Mouse (Mus musculus) embryonic facial prominence, embryonic 11.5 days (tissue): ENCODE measurements around the gene Tcf7l1. TPM values are rescaled to one million over a fixed set of nuclear protein-coding genes. Genes with fewer than 3 reads are reported as not detected.

Source experiments
- ATAC-seq: fragments of 200-750 bp; cut with Nextera tagmentation; replicated peaks from 2 replicates; pipeline ENCODE4 v1.8.0; 2017; ENCODE audit warnings: low read depth; ENCODE audit not compliant: insufficient number of reproducible peaks, low FRiP score, low TSS enrichment
- DNase-seq: peaks from one replicate; pipeline ENCODE4 v3.0.0-alpha.2; 2015; ENCODE audit warnings: low spot score
- H3K27ac ChIP-seq: fragments of 300-500 bp; sonication (generic); replicated peaks from 2 replicates; pipeline ENCODE4 v1.5.1; 2014; ENCODE audit warnings: mild to moderate bottlenecking, low read depth, low read length, control low read depth
- H3K27me3 ChIP-seq: fragments of 300-500 bp; sonication (generic); 2 replicates; pipeline ENCODE4 v1.6.1; 2014; ENCODE audit warnings: mild to moderate bottlenecking, low read length, moderate library complexity, mixed read lengths; ENCODE audit not compliant: control insufficient read depth, insufficient read depth
- H3K36me3 ChIP-seq: fragments of 300-500 bp; sonication (generic); replicated peaks from 2 replicates; pipeline ENCODE4 v1.6.1; 2014; ENCODE audit warnings: low read depth, mild to moderate bottlenecking, low read length, moderate library complexity, mixed read lengths; ENCODE audit not compliant: control insufficient read depth, insufficient read depth
- H3K4me1 ChIP-seq: fragments of 300-500 bp; sonication (generic); 2 replicates; pipeline ENCODE4 v1.6.1; 2014; ENCODE audit warnings: low read length, mixed read lengths; ENCODE audit not compliant: control insufficient read depth, insufficient read depth
- H3K4me2 ChIP-seq: fragments of 300-500 bp; sonication (generic); 2 replicates; pipeline ENCODE4 v1.6.1; 2014; ENCODE audit warnings: low read depth, mild to moderate bottlenecking, control low read depth, low read length, moderate library complexity
- H3K4me3 ChIP-seq: fragments of 300-500 bp; sonication (generic); 2 replicates; pipeline ENCODE4 v1.5.1; 2014; ENCODE audit warnings: low read depth, low read length, control low read depth
- H3K9ac ChIP-seq: fragments of 300-500 bp; sonication (generic); replicated peaks from 2 replicates; pipeline ENCODE4 v1.6.1; 2014; ENCODE audit warnings: mild to moderate bottlenecking, control low read depth, low read length
- H3K9me3 ChIP-seq: fragments of 300-500 bp; sonication (generic); replicated peaks from 2 replicates; pipeline ENCODE4 v1.6.1; 2016; ENCODE audit warnings: mild to moderate bottlenecking, low read length, inconsistent platforms, mixed read lengths; ENCODE audit not compliant: control insufficient read depth
- WGBS: fragments of 180-500 bp; shearing (Covaris S2); extraction: QIAGEN DNeasy Blood & Tissue Kit; methylation state at CpG from one replicate; pipeline ENCODE4 v1.1.7; 2014; 5-methylcytosine and 5-hydroxymethylcytosine counted together
- polyA plus RNA-seq: library from polyadenylated mRNA; unstranded; fragments of >200 nt; fragmentation: Nextera tagmentation; extraction: Ambion mirVana; gene quantifications from 2 replicates; pipeline ENCODE4 v1.2.1, GENCODE M21; 2014

The Tcf7l1 gene
- polyA plus RNA-seq, 1 experiment from 2014 or later: 23.6 TPM

GRCm38 (mm10) chr6:72663000-72663399, 126.1 kb downstream of the Tcf7l1 start:
- Histone ChIP-seq H3K9me3 (no peaks in the 10 kb centered on the region), H3K27ac (peak overlapping the region; percentile 47; the same call in 1 of the 2 replicates), H3K4me3 (no peak overlapping the region), H3K4me1 (no peaks in the 10 kb centered on the region), H3K9ac (peak overlapping the region; percentile 13; the same call in 1 of the 2 replicates), H3K4me2 (no peak overlapping the region), H3K27me3 (no peaks in the 10 kb centered on the region), H3K36me3 (no peaks in the 10 kb centered on the region)
- DNase-seq (no peak), ATAC-seq (0 out of 2 replicates have a peak, but pooled peaks have one; percentile 41)
- WGBS: 0% methylated on average over 1 of the region's 1 CpGs

GRCm38 (mm10) chr6:72660391-72660720, 128.7 kb downstream of the Tcf7l1 start:
- Histone ChIP-seq H3K9me3 (no peaks in the 10 kb centered on the region), H3K4me2 (no peak overlapping the region), H3K9ac (no peak overlapping the region), H3K36me3 (no peaks in the 10 kb centered on the region), H3K27ac (no peak overlapping the region), H3K4me1 (no peaks in the 10 kb centered on the region), H3K4me3 (no peak overlapping the region), H3K27me3 (no peaks in the 10 kb centered on the region)
- DNase-seq: no peak
- no peak for ATAC-seq
- WGBS: 88% methylated on average over 6 of the region's 6 CpGs

GRCm38 (mm10) chr6:72659717-72660390, 129.2 kb downstream of the Tcf7l1 start:
- Histone ChIP-seq H3K4me1 (no peaks in the 10 kb centered on the region), H3K27ac (no peak overlapping the region), H3K9me3 (no peaks in the 10 kb centered on the region), H3K4me3 (no peak overlapping the region), H3K4me2 (no peak overlapping the region), H3K27me3 (no peaks in the 10 kb centered on the region), H3K9ac (no peak overlapping the region), H3K36me3 (no peaks in the 10 kb centered on the region)
- WGBS: 80% methylated on average over 8 of the region's 8 CpGs
- ATAC-seq (no peak), DNase-seq (no peak)

GRCm38 (mm10) chr6:72658006-72658405, 131.0 kb downstream of the Tcf7l1 start:
- 57% methylated on average over 3 of the region's 3 CpGs for WGBS
- H3K9ac ChIP-seq: no peak overlapping the region
- H3K4me3 ChIP-seq: no peak overlapping the region
- H3K27ac ChIP-seq: no peak overlapping the region
- H3K4me2 ChIP-seq: no peak overlapping the region
- H3K4me1 ChIP-seq: no peaks in the 10 kb centered on the region
- H3K36me3 ChIP-seq: no peaks in the 10 kb centered on the region
- no peaks in the 10 kb centered on the region for H3K27me3 ChIP-seq
- ATAC-seq (no peak), DNase-seq (peak; percentile 59)
- H3K9me3 ChIP-seq: no peaks in the 10 kb centered on the region

GRCm38 (mm10) chr6:72656053-72656442, 133.0 kb downstream of the Tcf7l1 start:
- Histone ChIP-seq H3K9me3 (no peaks in the 10 kb centered on the region), H3K4me2 (peak overlapping the region; percentile 28), H3K36me3 (no peaks in the 10 kb centered on the region), H3K27ac (peak overlapping the region; percentile 87), H3K4me1 (no peaks in the 10 kb centered on the region), H3K27me3 (no peaks in the 10 kb centered on the region), H3K9ac (no peak overlapping the region; the same call in 1 of the 2 replicates), H3K4me3 (no peak overlapping the region)
- WGBS: 72% methylated on average over 7 of the region's 7 CpGs
- DNase-seq (no peak), ATAC-seq (0 out of 2 replicates have a peak, but pooled peaks have one; percentile 3)

GRCm38 (mm10) chr6:72655309-72656052, 133.6 kb downstream of the Tcf7l1 start:
- Histone ChIP-seq H3K36me3 (no peaks in the 10 kb centered on the region), H3K9me3 (no peaks in the 10 kb centered on the region), H3K4me3 (no peak overlapping the region; the same call in 1 of the 2 replicates), H3K9ac (peak overlapping the region; percentile 0; the same call in 1 of the 2 replicates), H3K4me1 (no peaks in the 10 kb centered on the region), H3K4me2 (peak overlapping the region; percentile 28), H3K27me3 (no peaks in the 10 kb centered on the region), H3K27ac (peak overlapping the region; percentile 87)
- 18% methylated on average over 20 of the region's 20 CpGs for WGBS
- ATAC-seq (peak; percentile 90), DNase-seq (peak; percentile 97)

GRCm38 (mm10) chr6:72654355-72654754, 134.7 kb downstream of the Tcf7l1 start:
- Histone ChIP-seq H3K4me1 (no peaks in the 10 kb centered on the region), H3K27ac (0 out of 2 replicates have a peak overlapping the region, but pooled peaks have one; percentile 17), H3K9me3 (no peaks in the 10 kb centered on the region), H3K36me3 (no peaks in the 10 kb centered on the region), H3K27me3 (no peaks in the 10 kb centered on the region), H3K9ac (no peak overlapping the region), H3K4me2 (no peak overlapping the region), H3K4me3 (no peak overlapping the region)
- DNase-seq (no peak), ATAC-seq (no peak)
- 75% methylated on average over 6 of the region's 6 CpGs for WGBS

- no peaks in the 10 kb centered on the region for H3K27me3 ChIP-seq
- H3K9ac ChIP-seq: no peak overlapping the region
- H3K36me3 ChIP-seq: no peaks in the 10 kb centered on the region
- H3K9me3 ChIP-seq: no peaks in the 10 kb centered on the region
- ATAC-seq: no peak
- H3K27ac ChIP-seq: no peak overlapping the region
- no peak for DNase-seq
- no peaks in the 10 kb centered on the region for H3K4me1 ChIP-seq
- no peak overlapping the region for H3K4me3 ChIP-seq
- H3K4me2 ChIP-seq: no peak overlapping the region
- 84% methylated on average over 7 of the region's 7 CpGs for WGBS
Measured at GRCm38 (mm10) chr6:72653419-72653818, 135.6 kb downstream of the Tcf7l1 start.
